Mouse (Mus musculus) limb, embryonic 11.5 days (tissue): ENCODE results near the gene Ttc3. TPM values are rescaled to one million over a fixed set of nuclear protein-coding genes. Genes with fewer than 3 reads are reported as not detected.
"Not testable (repeated sequence)": the region's sequence is repeated elsewhere in the genome, so short reads cannot be mapped to it uniquely, and the experiment has no call there.

Source experiments
- ATAC-seq: fragments of 200-750 bp; cut with Nextera tagmentation; 2 replicates; pipeline ENCODE4 v1.8.0; 2017; ENCODE audit warnings: low read depth; ENCODE audit not compliant: insufficient number of reproducible peaks, low FRiP score, low TSS enrichment
- DNase-seq: peaks from one replicate; pipeline ENCODE4 v3.0.0-alpha.2; 2015; ENCODE audit warnings: low spot score
- H3K27ac ChIP-seq: fragments of 300-500 bp; sonication (generic); replicated peaks from 2 replicates; pipeline ENCODE4 v1.5.1; 2014; ENCODE audit warnings: low read depth, mild to moderate bottlenecking, low read length
- H3K27me3 ChIP-seq: fragments of 300-500 bp; sonication (generic); 2 replicates; pipeline ENCODE4 v1.6.1; 2014; ENCODE audit warnings: mild to moderate bottlenecking, low read length, mixed read lengths; ENCODE audit not compliant: control insufficient read depth, insufficient read depth
- H3K36me3 ChIP-seq: fragments of 300-500 bp; sonication (generic); 2 replicates; pipeline ENCODE4 v1.6.1; 2014; ENCODE audit warnings: mild to moderate bottlenecking, low read length, moderate library complexity, mixed read lengths; ENCODE audit not compliant: control insufficient read depth, insufficient read depth
- H3K4me1 ChIP-seq: fragments of 300-500 bp; sonication (generic); 2 replicates; pipeline ENCODE4 v1.6.1; 2014; ENCODE audit warnings: low read length, mixed read lengths; ENCODE audit not compliant: control insufficient read depth, insufficient read depth
- H3K4me2 ChIP-seq: fragments of 300-500 bp; sonication (generic); 2 replicates; pipeline ENCODE4 v1.6.1; 2014; ENCODE audit warnings: low read depth, mild to moderate bottlenecking, moderate library complexity; ENCODE audit not compliant: severe bottlenecking
- H3K4me3 ChIP-seq: fragments of 300-500 bp; sonication (generic); 2 replicates; pipeline ENCODE4 v1.5.1; 2014; ENCODE audit warnings: low read depth, low read length
- H3K9ac ChIP-seq: fragments of 300-500 bp; sonication (generic); 2 replicates; pipeline ENCODE4 v1.6.1; 2014; ENCODE audit warnings: mild to moderate bottlenecking, low read length
- H3K9me3 ChIP-seq: fragments of 300-500 bp; sonication (generic); 2 replicates; pipeline ENCODE4 v1.6.1; 2016; ENCODE audit warnings: low read length; ENCODE audit not compliant: control insufficient read depth
- WGBS: fragments of 180-500 bp; shearing (Covaris S2); extraction: QIAGEN DNeasy Blood & Tissue Kit; methylation state at CpG from one replicate; pipeline ENCODE4 v1.1.7; 2014; 5-methylcytosine and 5-hydroxymethylcytosine counted together
- polyA plus RNA-seq: library from polyadenylated mRNA; unstranded; fragments of >200 nt; fragmentation: Nextera tagmentation; extraction: Ambion mirVana; gene quantifications from 2 replicates; pipeline ENCODE4 v1.2.1, GENCODE M21; 2014

Ttc3 gene
- polyA plus RNA-seq, 1 experiment from 2014 or later = 349 TPM

DNA sequence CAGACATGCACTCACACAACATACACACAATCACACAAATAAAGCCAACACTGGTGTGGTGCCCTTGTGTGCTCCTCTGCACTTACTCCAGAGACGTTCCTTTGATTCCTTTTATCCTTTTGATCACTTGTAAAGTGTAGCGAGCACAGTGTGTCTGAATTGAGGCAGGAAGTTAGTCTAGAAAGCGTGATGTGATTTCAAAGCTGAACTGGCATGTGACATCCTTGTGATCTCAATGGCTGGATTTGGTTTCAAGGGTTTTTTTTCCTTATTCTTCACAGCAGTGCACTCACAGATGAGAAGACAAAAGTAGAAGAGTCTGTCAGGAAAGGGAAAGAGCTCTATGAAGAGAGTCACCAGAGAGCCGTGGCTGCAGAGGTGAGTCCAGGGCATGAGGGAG lies 83.7 kb downstream of the Ttc3 start:
- WGBS = 64% methylated on average over 4 of the region's 4 CpGs
- no peak overlapping the region for H3K4me2 ChIP-seq
- no peaks in the 10 kb centered on the region for H3K27me3 ChIP-seq
- H3K9me3 ChIP-seq = no peaks in the 10 kb centered on the region
- no peak for ATAC-seq
- H3K27ac ChIP-seq = no peak overlapping the region
- no peaks in the 10 kb centered on the region for H3K4me1 ChIP-seq
- no peak overlapping the region for H3K9ac ChIP-seq
- no peak for DNase-seq
- peaks cover 21% of the 10 kb centered on the region; the same call in 1 of the 2 replicates for H3K36me3 ChIP-seq
- no peak overlapping the region for H3K4me3 ChIP-seq

GRCm38 (mm10) chr16:94464067-94464466 lies 93.6 kb downstream of the Ttc3 start:
- no peak overlapping the region for H3K4me2 ChIP-seq
- H3K27me3 ChIP-seq = no peaks in the 10 kb centered on the region
- ATAC-seq (no peak), DNase-seq (no peak)
- peaks cover 52% of the 10 kb centered on the region for H3K36me3 ChIP-seq
- H3K4me3 ChIP-seq = no peak overlapping the region
- no peak overlapping the region for H3K9ac ChIP-seq
- H3K27ac ChIP-seq = no peak overlapping the region
- no peaks in the 10 kb centered on the region for H3K4me1 ChIP-seq
- no peaks in the 10 kb centered on the region for H3K9me3 ChIP-seq
- whole genome bisulfite sequencing = 93% methylated on average over 3 of the region's 3 CpGs

DNA sequence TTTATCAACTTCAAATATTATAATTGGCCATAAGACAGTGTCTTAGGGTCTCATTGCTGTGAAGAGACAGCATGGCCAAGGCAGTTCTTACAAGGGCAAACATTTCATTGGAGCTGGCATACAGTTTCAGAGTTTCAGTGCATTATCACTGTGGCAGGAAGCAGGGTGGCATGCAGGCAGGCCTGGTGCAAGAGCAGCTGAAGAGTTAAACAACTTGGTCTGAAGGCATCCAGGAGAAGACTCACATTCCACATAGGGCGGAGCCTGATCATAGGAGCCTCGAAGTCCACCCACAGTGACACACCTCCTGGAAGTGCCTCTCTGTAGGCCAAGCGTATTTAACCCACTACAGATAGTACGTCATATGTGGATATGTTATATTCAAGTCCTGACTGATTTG lies 95.5 kb downstream of the Ttc3 start:
- no peak overlapping the region for H3K4me3 ChIP-seq
- H3K4me2 ChIP-seq = no peak overlapping the region
- 87% methylated on average over 4 of the region's 4 CpGs for WGBS
- H3K4me1 ChIP-seq = no peaks in the 10 kb centered on the region
- no peak overlapping the region for H3K27ac ChIP-seq
- ATAC-seq (no peak), DNase-seq (no peak)
- H3K27me3 ChIP-seq = no peaks in the 10 kb centered on the region
- H3K9me3 ChIP-seq = no peaks in the 10 kb centered on the region
- H3K36me3 ChIP-seq = peaks cover 43% of the 10 kb centered on the region
- no peak overlapping the region for H3K9ac ChIP-seq

- not testable (repeated sequence) for H3K9me3 ChIP-seq, H3K4me3 ChIP-seq, ATAC-seq, H3K27me3 ChIP-seq, H3K4me1 ChIP-seq, H3K4me2 ChIP-seq, DNase-seq, H3K27ac ChIP-seq, H3K9ac ChIP-seq
- WGBS = 92% methylated on average over 7 of the region's 7 CpGs
- H3K36me3 ChIP-seq = peaks cover 39% of the 10 kb centered on the region
Measured at GRCm38 (mm10) chr16:94466317-94466716, 95.9 kb downstream of the Ttc3 start.

- Histone ChIP-seq H3K9me3 (no peaks in the 10 kb centered on the region), H3K4me1 (no peaks in the 10 kb centered on the region), H3K27ac (no peak overlapping the region), H3K9ac (no peak overlapping the region), H3K27me3 (no peaks in the 10 kb centered on the region), H3K36me3 (peaks cover 34% of the 10 kb centered on the region), H3K4me3 (no peak overlapping the region), H3K4me2 (no peak overlapping the region)
- no peak for ATAC-seq
- DNase-seq = no peak
- whole genome bisulfite sequencing = 85% methylated on average over 11 of the region's 11 CpGs
Measured at GRCm38 (mm10) chr16:94467337-94468055, 97.1 kb downstream of the Ttc3 start.

DNA sequence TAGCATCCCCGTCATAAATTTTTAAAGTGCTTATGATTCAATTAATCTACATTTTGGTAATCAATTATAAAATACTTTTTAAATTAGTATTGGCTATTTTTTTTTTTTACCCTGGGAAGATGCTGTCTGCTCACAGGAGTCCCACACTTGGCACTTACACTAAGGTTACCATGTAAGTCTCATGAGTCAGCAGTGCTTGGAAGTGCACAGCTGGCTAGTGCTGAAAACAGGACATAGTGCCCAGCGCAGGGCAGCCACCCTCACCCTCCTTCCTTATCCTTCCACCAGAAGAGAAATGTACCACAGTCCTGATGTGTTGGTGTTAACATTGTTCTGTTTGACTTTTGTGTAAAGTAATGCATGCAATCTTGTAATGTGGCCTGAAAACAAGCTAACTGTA lies 98.0 kb downstream of the Ttc3 start:
- Histone ChIP-seq H3K27me3 (no peaks in the 10 kb centered on the region), H3K4me1 (no peaks in the 10 kb centered on the region), H3K36me3 (peaks cover 33% of the 10 kb centered on the region), H3K4me3 (no peak overlapping the region), H3K4me2 (no peak overlapping the region), H3K27ac (no peak overlapping the region), H3K9ac (no peak overlapping the region), H3K9me3 (no peaks in the 10 kb centered on the region)
- ATAC-seq = no peak
- DNase-seq = no peak
- 91% methylated on average over 2 of the region's 2 CpGs for WGBS

- H3K4me1 ChIP-seq = no peaks in the 10 kb centered on the region
- H3K27me3 ChIP-seq = no peaks in the 10 kb centered on the region
- H3K4me3 ChIP-seq = no peak overlapping the region
- H3K36me3 ChIP-seq = peaks cover 12% of the 10 kb centered on the region
- DNase-seq = no peak
- H3K9ac ChIP-seq = no peak overlapping the region
- H3K27ac ChIP-seq = no peak overlapping the region
- 83% methylated on average over 8 of the region's 8 CpGs for WGBS
- H3K4me2 ChIP-seq = no peak overlapping the region
- no peaks in the 10 kb centered on the region for H3K9me3 ChIP-seq
- ATAC-seq = no peak
Measured at GRCm38 (mm10) chr16:94472515-94472951, 102.1 kb downstream of the Ttc3 start.

DNA sequence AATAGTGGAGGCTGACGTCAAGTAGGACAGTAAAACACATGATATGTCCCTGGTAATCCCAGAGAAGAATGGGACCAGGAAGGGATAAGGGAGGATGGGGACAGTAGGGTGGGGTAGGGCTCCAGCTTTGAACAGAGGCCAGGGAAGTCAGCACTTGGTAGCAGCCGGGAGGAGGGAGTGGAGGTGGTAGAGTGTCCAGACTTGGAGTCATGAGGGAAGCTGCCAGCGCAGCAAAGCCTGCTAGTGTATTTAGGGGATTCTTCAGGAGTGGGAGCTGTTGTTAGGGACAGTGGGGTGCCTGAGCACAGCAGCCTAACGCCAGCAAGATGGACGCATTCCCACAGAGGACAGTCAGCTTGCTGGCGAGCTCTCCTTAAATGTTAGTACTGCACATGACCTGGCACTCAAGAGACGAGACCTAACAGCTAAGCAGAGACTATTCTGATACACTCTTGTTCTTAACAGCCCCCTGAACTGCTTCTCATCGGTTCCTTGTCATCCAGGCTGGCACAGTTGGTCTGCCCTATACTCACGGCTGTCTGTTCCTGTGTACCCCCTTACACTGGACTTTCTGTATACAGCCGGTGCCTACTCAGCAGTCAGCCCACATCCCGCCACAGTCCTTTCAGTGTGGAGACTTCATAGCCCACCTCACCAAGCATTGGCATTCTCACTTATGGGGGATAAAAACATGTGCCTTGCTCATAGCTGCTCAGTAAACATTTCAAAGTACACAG lies 102.8 kb downstream of the Ttc3 start:
- DNase-seq = no peak
- Histone ChIP-seq H3K9ac (no peak overlapping the region), H3K4me1 (no peaks in the 10 kb centered on the region), H3K9me3 (no peaks in the 10 kb centered on the region), H3K4me2 (no peak overlapping the region), H3K4me3 (no peak overlapping the region), H3K36me3 (peaks cover 6% of the 10 kb centered on the region), H3K27me3 (no peaks in the 10 kb centered on the region), H3K27ac (no peak overlapping the region)
- ATAC-seq = no peak
- 88% methylated on average over 11 of the region's 11 CpGs for WGBS
